Mouse (Mus musculus) brain, embryonic 14.5 days (tissue): ENCODE data around the gene Tigar.

Source experiments
- CTCF ChIP-seq: fragments of 200-500 bp; IDR thresholded peaks from 2 replicates; pipeline ENCODE4 v1.5.1; 2012; ENCODE audit warnings: inconsistent platforms, mild to moderate bottlenecking, moderate library complexity, borderline replicate concordance; ENCODE audit not compliant: insufficient read depth, insufficient read length; ENCODE audit errors: extremely low read depth
- POLR2A ChIP-seq: fragments of 200-500 bp; IDR thresholded peaks from 2 replicates; pipeline ENCODE4 v1.6.1; 2012; ENCODE audit warnings: mild to moderate bottlenecking, inconsistent platforms, borderline replicate concordance; ENCODE audit not compliant: poor library complexity, insufficient read depth, insufficient read length, severe bottlenecking; ENCODE audit errors: extremely low read depth

DNA sequence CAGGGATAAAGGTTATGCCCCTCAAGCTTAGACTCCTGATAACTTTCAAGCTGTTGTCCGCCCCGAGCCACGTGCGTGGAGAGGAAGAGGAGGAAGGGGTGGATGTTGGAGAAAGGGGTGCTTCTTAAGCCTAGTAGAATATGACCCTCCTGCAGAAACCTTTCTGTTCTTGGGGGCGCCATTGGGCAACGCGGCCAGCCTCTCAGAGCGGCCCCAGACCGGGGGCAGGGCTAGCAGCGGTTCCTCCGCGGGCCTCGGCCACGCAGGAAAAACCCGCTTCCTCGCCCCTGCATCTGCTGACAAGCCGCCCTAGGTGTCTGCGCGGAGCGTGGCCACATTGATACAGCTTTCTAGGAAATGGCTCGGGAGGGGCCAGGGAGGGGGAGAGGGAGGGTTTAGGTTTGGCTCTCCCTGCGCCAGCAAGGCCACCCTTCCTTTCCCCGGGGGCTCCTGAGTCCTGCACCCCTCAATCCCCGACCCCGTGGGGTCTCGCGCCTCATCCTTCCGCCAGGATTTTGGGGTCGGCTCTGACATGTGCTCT is 42.3 kb upstream of the Tigar start:
- no peak for TF ChIP-seq CTCF
- TF ChIP-seq POLR2A = no peak
